Mouse (Mus musculus) liver, embryonic 13.5 days (tissue): ENCODE results near the gene Galnt17. TPM values are rescaled to one million over a fixed set of nuclear protein-coding genes. Genes with fewer than 3 reads are reported as not detected.

ENCODE experiments used
- ATAC-seq: fragments of 200-750 bp; cut with Nextera tagmentation; 2 replicates; pipeline ENCODE4 v1.8.0; 2017; ENCODE audit warnings: low read depth, mild to moderate bottlenecking, moderate number of reproducible peaks, moderate library complexity
- DNase-seq: peaks from one replicate; pipeline ENCODE4 v3.0.0; 2022
- H3K27ac ChIP-seq: fragments of 300-500 bp; sonication (generic); 2 replicates; pipeline ENCODE4 v1.5.1; 2015; ENCODE audit warnings: moderate library complexity, mild to moderate bottlenecking, inconsistent platforms
- H3K27me3 ChIP-seq: fragments of 300-500 bp; sonication (generic); 2 replicates; pipeline ENCODE4 v1.6.1; 2015; ENCODE audit warnings: mild to moderate bottlenecking, inconsistent platforms
- H3K36me3 ChIP-seq: fragments of 300-500 bp; sonication (generic); 2 replicates; pipeline ENCODE4 v1.6.1; 2015; ENCODE audit warnings: mild to moderate bottlenecking, inconsistent platforms
- H3K4me1 ChIP-seq: fragments of 300-500 bp; sonication (generic); replicated peaks from 2 replicates; pipeline ENCODE4 v1.6.1; 2015; ENCODE audit warnings: inconsistent platforms
- H3K4me2 ChIP-seq: fragments of 300-500 bp; sonication (generic); 2 replicates; pipeline ENCODE4 v1.6.1; 2015; ENCODE audit warnings: inconsistent platforms, mild to moderate bottlenecking, moderate library complexity
- H3K4me3 ChIP-seq: fragments of 300-500 bp; sonication (generic); replicated peaks from 2 replicates; pipeline ENCODE4 v1.5.1; 2015; ENCODE audit warnings: mild to moderate bottlenecking, inconsistent platforms
- H3K9ac ChIP-seq: fragments of 300-500 bp; sonication (generic); 2 replicates; pipeline ENCODE4 v1.6.1; 2015; ENCODE audit warnings: mild to moderate bottlenecking, inconsistent platforms
- H3K9me3 ChIP-seq: fragments of 300-500 bp; sonication (generic); replicated peaks from 2 replicates; pipeline ENCODE4 v1.6.1; 2016; ENCODE audit warnings: inconsistent platforms
- WGBS: fragments of 180-500 bp; shearing (Covaris S2); methylation state at CpG from one replicate; pipeline ENCODE4 v1.1.7; 2015; ENCODE audit not compliant: insufficient replicate concordance; 5-methylcytosine and 5-hydroxymethylcytosine counted together
- polyA plus RNA-seq: library from polyadenylated mRNA; unstranded; fragments of >200 nt; fragmentation: Nextera tagmentation; extraction: Ambion mirVana; gene quantifications from 2 replicates; pipeline ENCODE4 v1.2.1, GENCODE M21; 2015

Galnt17 gene
- polyA plus RNA-seq, 1 experiment from 2014 or later, result 0.03 TPM

DNA sequence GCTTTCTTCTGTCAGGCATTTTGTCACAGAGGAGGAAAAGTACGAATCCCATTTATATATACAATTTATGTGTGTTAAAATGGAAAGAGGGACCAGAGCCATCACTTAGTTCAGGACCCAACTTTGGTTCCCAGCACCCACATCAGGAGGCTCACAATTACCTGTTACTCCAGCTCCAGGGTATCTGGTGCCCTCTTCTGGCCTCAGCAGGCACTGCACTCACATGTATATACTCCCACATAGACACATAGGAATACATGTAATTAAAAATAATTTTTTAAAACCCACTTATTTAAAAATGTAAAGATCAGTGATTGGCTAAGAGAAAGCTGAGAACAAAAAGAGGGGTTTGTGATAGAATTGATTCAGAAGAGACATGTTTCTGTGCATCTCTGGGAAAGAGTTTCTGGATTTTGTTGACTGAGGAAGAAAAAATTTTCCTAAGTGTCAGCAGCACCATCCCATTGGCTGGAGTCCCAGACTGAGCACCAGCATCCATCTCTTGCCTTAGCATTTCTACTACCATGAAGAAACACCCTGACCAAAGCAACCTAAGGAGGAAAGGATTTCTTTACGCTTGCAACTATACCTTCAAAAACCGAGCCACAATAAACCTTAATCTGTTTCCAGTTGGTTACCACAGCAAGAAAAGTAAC lies 381.0 kb downstream of the Galnt17 start:
- no peaks in the 10 kb centered on the region for H3K36me3 ChIP-seq
- H3K9ac ChIP-seq, result no peak overlapping the region
- H3K27ac ChIP-seq, result no peak overlapping the region
- DNase-seq (no peak), ATAC-seq (no peak)
- H3K4me3 ChIP-seq, result no peak overlapping the region
- H3K27me3 ChIP-seq, result no peaks in the 10 kb centered on the region
- H3K4me1 ChIP-seq, result no peaks in the 10 kb centered on the region
- 50% methylated on average over 3 of the region's 3 CpGs for WGBS
- no peak overlapping the region for H3K4me2 ChIP-seq
- H3K9me3 ChIP-seq, result peaks cover 9% of the 10 kb centered on the region; the same call in 1 of the 2 replicates

DNA sequence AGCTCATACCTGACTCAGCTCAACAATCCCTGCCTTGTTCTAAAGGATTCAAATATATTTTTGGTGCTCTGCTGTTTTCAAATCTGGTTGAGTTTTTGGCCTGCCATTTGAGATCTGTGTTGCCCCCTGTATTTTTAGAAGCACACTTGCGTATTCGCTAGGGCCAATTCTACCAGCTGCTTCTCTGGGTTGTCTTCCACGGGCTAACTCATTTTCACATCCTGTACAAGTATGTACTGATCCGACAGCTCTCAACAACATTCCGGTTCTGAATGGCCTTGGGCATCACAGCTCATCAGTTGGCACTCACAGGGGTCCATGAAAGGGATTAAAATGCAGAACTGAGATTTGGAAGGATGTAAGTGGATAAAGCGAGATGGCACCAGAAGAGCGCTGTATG lies 382.6 kb downstream of the Galnt17 start:
- 76% methylated on average over 7 of the region's 7 CpGs for WGBS
- no peak for ATAC-seq
- H3K4me2 ChIP-seq, result no peak overlapping the region

GRCm38 (mm10) chr5:130924245-130924827 lies 384.0 kb downstream of the Galnt17 start:
- no peak overlapping the region for H3K4me3 ChIP-seq
- DNase-seq (no peak), ATAC-seq (no peak)
- H3K27me3 ChIP-seq, result no peaks in the 10 kb centered on the region
- H3K9me3 ChIP-seq, result peaks cover 6% of the 10 kb centered on the region; the same call in 1 of the 2 replicates
- no peak overlapping the region for H3K9ac ChIP-seq
- no peaks in the 10 kb centered on the region for H3K36me3 ChIP-seq
- no peak overlapping the region for H3K4me2 ChIP-seq
- no peak overlapping the region for H3K27ac ChIP-seq
- H3K4me1 ChIP-seq, result no peaks in the 10 kb centered on the region
- 20% methylated on average over 2 of the region's 2 CpGs for WGBS

More for the DNA sequence above, 382.6 kb downstream of the Galnt17 start:
- H3K27me3 ChIP-seq, result no peaks in the 10 kb centered on the region
- no peak overlapping the region for H3K4me3 ChIP-seq
- DNase-seq, result no peak
- no peak overlapping the region for H3K9ac ChIP-seq
- no peaks in the 10 kb centered on the region for H3K36me3 ChIP-seq
- no peak overlapping the region for H3K27ac ChIP-seq
- no peaks in the 10 kb centered on the region for H3K4me1 ChIP-seq
- peaks cover 9% of the 10 kb centered on the region; the same call in 1 of the 2 replicates for H3K9me3 ChIP-seq

- ATAC-seq (no peak), DNase-seq (no peak)
- Histone ChIP-seq H3K9me3 (no peaks in the 10 kb centered on the region), H3K4me1 (no peaks in the 10 kb centered on the region), H3K27ac (no peak overlapping the region), H3K9ac (no peak overlapping the region), H3K36me3 (no peaks in the 10 kb centered on the region), H3K4me3 (no peak overlapping the region), H3K4me2 (no peak overlapping the region), H3K27me3 (no peaks in the 10 kb centered on the region)
- 70% methylated on average over 7 of the region's 7 CpGs for WGBS
Measured at GRCm38 (mm10) chr5:130919969-130920368, 388.3 kb downstream of the Galnt17 start.

- Histone ChIP-seq H3K4me3 (no peak overlapping the region), H3K27ac (no peak overlapping the region), H3K4me2 (no peak overlapping the region), H3K27me3 (no peaks in the 10 kb centered on the region), H3K4me1 (no peaks in the 10 kb centered on the region), H3K9ac (no peak overlapping the region), H3K9me3 (no peaks in the 10 kb centered on the region), H3K36me3 (no peaks in the 10 kb centered on the region)
- no peak for ATAC-seq
- DNase-seq, result no peak
- WGBS, result 71% methylated on average over 3 of the region's 3 CpGs
Measured at GRCm38 (mm10) chr5:130914606-130915005, 393.7 kb downstream of the Galnt17 start.

DNA sequence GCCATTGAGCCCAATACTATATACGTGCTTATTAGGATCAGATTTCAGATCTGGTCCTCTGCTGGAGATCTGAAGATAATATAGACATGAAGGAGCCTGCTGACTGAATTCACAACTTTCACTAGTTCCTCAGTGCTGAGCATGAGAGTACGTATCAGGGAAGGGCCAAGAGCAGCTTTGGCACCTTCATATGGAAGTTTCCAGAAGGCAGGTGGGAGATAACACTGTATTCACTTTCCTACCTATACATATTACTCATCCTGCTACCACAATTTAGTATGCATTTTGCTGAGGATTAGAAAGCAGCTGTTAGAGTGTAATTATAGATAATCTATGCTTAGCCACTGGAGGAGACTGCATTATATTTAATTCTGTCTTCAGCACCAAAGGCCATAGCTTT lies 396.7 kb downstream of the Galnt17 start:
- no peak overlapping the region for H3K4me2 ChIP-seq
- H3K4me3 ChIP-seq, result no peak overlapping the region
- DNase-seq (no peak), ATAC-seq (no peak)
- H3K27ac ChIP-seq, result no peak overlapping the region
- no peaks in the 10 kb centered on the region for H3K36me3 ChIP-seq
- H3K9me3 ChIP-seq, result no peaks in the 10 kb centered on the region
- 61% methylated on average over 2 of the region's 2 CpGs for WGBS
- H3K9ac ChIP-seq, result no peak overlapping the region
- H3K27me3 ChIP-seq, result no peaks in the 10 kb centered on the region
- H3K4me1 ChIP-seq, result no peaks in the 10 kb centered on the region

DNA sequence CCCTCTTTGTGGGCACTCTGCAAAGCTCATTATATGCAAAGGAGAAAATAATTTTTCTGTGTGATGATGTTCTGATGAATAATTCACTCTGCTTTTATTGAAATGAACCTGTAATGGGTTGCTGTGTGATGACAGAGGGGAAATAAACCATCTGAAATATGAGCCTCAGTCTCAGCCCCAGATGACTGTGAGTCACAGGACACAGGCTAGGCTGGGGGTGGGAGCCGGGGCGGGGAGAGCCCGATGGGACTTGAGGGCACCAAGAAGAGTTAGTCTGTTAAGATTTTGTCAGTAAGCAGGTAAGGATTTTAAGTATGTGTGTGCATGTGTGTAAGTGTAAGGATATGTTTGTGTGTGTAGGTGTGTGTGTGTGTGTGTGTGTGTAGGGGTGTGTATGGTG lies 406.6 kb downstream of the Galnt17 start:
- WGBS, result 76% methylated on average over 3 of the region's 3 CpGs
- no peak overlapping the region for H3K4me3 ChIP-seq
- ATAC-seq, result no peak

DNA sequence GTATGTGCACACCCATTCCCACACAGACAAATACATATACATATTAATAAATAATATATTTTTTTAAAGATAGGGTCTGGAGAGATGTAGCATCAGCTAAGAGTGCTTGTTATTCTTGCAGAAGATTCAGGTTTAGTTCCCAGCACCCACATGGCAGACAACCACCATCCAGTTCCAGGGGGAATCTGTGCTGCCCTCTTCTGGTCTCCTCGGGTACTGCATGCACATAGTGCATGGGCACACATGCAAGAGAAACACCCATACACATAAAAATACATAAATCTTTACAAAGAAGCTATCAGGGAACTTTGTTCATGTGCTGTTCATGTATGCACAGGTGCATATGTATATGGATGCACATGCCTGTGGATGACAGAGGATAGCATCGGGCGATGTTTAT lies 412.3 kb downstream of the Galnt17 start:
- H3K4me1 ChIP-seq, result no peaks in the 10 kb centered on the region
- no peak for DNase-seq

More for the DNA sequence above, 406.6 kb downstream of the Galnt17 start:
- H3K9me3 ChIP-seq, result 0 out of 2 replicates have a peak, but pooled peaks cover 5% of the 10 kb centered on the region
- H3K9ac ChIP-seq, result no peak overlapping the region
- no peak overlapping the region for H3K4me2 ChIP-seq
- H3K36me3 ChIP-seq, result no peaks in the 10 kb centered on the region
- no peak overlapping the region for H3K27ac ChIP-seq
- no peak for DNase-seq
- no peaks in the 10 kb centered on the region for H3K4me1 ChIP-seq
- no peaks in the 10 kb centered on the region for H3K27me3 ChIP-seq

GRCm38 (mm10) chr5:130891735-130892134 lies 416.6 kb downstream of the Galnt17 start:
- DNase-seq (no peak), ATAC-seq (no peak)
- H3K4me2 ChIP-seq, result no peak overlapping the region
- no peaks in the 10 kb centered on the region for H3K4me1 ChIP-seq
- H3K36me3 ChIP-seq, result no peaks in the 10 kb centered on the region
- no peak overlapping the region for H3K9ac ChIP-seq
- H3K9me3 ChIP-seq, result no peaks in the 10 kb centered on the region
- no peak overlapping the region for H3K4me3 ChIP-seq
- WGBS, result 62% methylated on average over 5 of the region's 5 CpGs
- H3K27ac ChIP-seq, result no peak overlapping the region
- H3K27me3 ChIP-seq, result no peaks in the 10 kb centered on the region

More for the DNA sequence above, 412.3 kb downstream of the Galnt17 start:
- no peak overlapping the region for H3K4me3 ChIP-seq
- H3K4me2 ChIP-seq, result no peak overlapping the region
- 79% methylated on average over 3 of the region's 3 CpGs for WGBS
- no peak for ATAC-seq
- H3K9me3 ChIP-seq, result 0 out of 2 replicates have a peak, but pooled peaks cover 5% of the 10 kb centered on the region
- H3K27me3 ChIP-seq, result no peaks in the 10 kb centered on the region
- no peaks in the 10 kb centered on the region for H3K36me3 ChIP-seq
- no peak overlapping the region for H3K27ac ChIP-seq
- no peak overlapping the region for H3K9ac ChIP-seq

- Histone ChIP-seq H3K27ac (no peak overlapping the region), H3K36me3 (no peaks in the 10 kb centered on the region), H3K9me3 (peaks cover 23% of the 10 kb centered on the region), H3K4me1 (no peaks in the 10 kb centered on the region), H3K4me3 (no peak overlapping the region), H3K9ac (no peak overlapping the region), H3K27me3 (no peaks in the 10 kb centered on the region), H3K4me2 (no peak overlapping the region)
- DNase-seq (no peak), ATAC-seq (no peak)
- WGBS, result 73% methylated on average over 5 of the region's 5 CpGs
Measured at GRCm38 (mm10) chr5:130880331-130880730, 428.0 kb downstream of the Galnt17 start.

DNA sequence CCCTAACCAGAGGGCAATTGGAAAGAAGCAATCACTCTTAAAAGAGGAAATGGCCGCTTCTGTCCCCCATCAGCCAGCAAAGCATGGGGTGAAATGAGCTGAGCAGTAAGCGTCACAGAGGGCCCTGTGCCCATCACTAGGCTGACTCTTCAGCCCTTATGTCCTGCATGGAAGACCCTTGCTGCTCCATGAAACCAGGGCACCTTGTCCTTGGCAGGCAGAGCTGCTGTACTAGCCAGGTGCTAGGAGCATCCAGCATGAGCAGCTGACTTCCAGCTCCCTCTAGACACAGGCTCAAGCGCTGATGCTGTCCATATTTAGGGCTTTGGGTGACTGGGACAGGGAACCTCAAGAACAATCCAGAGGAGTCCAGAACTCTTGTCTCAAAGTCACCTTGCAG lies 432.9 kb downstream of the Galnt17 start:
- ATAC-seq, result no peak

DNA sequence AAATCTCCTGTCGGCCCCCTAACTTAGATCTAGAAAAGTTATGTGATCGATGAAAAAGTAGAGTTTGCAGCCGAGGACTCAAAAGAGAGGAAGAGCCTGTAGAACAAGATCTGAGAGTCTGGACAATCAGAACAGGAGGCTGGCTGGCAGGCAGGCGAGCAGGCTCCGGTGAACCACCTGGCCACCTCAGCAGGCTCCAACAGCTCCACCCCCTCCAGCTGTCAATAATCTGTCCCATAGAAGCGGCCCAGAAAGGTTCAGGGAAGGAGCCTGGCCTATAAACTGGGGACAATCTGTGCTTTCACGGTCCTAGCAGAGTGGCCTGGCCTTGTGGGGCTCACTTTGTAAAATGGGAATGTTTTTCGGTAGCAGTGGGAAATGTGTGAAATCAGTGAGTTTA lies 437.2 kb downstream of the Galnt17 start:
- DNase-seq (no peak), ATAC-seq (no peak)
- Histone ChIP-seq H3K9me3 (no peaks in the 10 kb centered on the region; the same call in 1 of the 2 replicates), H3K9ac (no peak overlapping the region), H3K4me3 (no peak overlapping the region), H3K4me1 (no peaks in the 10 kb centered on the region), H3K36me3 (no peaks in the 10 kb centered on the region), H3K27me3 (no peaks in the 10 kb centered on the region), H3K4me2 (no peak overlapping the region), H3K27ac (no peak overlapping the region)
- WGBS, result 48% methylated on average over 8 of the region's 8 CpGs

More for the DNA sequence above, 432.9 kb downstream of the Galnt17 start:
- Histone ChIP-seq H3K9me3 (peaks cover 14% of the 10 kb centered on the region), H3K27ac (no peak overlapping the region), H3K4me2 (no peak overlapping the region), H3K36me3 (no peaks in the 10 kb centered on the region), H3K4me1 (no peaks in the 10 kb centered on the region), H3K4me3 (no peak overlapping the region), H3K27me3 (no peaks in the 10 kb centered on the region), H3K9ac (no peak overlapping the region)
- WGBS, result 63% methylated on average over 3 of the region's 3 CpGs
- no peak for DNase-seq
